Mouse (Mus musculus) neural tube, postnatal 0 days (tissue): Measurements from ENCODE around the gene Hrh1. TPM values are rescaled to one million over a fixed set of nuclear protein-coding genes. Genes with fewer than 3 reads are reported as not detected.

ENCODE experiments used
- polyA plus RNA-seq: library from polyadenylated mRNA; unstranded; fragments of >200 nt; fragmentation: Nextera tagmentation; extraction: Ambion mirVana; gene quantifications from 2 replicates; pipeline ENCODE4 v1.2.1, GENCODE M21; 2015

The Hrh1 gene
- polyA plus RNA-seq, result 1.5 and 1.7 TPM in 2 replicates

GRCm38 (mm10) chr6:114397691-114398217, at the start of gene Hrh1:
TSS of gene Hrh1 (plus strand) at chr6:114397936.

Other genes starting within 250 kb of the Hrh1 start
- gene Slc6a1, start 115.3 kb upstream of the Hrh1 start, polyA plus RNA-seq, result 205 and 232 TPM in 2 replicates
- 14.1 and 15.7 TPM in 2 replicates for gene Atg7, start 245.2 kb downstream of the Hrh1 start, polyA plus RNA-seq